Mouse (Mus musculus): ENCODE results near the gene Slc26a5. TPM values are rescaled to one million over a fixed set of nuclear protein-coding genes. Genes with fewer than 3 reads are reported as not detected.
A peak's percentile ranks its signal among the peaks of the same experiment; 100 is the strongest.

The Slc26a5 gene
- polyA plus RNA-seq, 1 experiment from 2014 or later, result 0.21 TPM

DNA sequence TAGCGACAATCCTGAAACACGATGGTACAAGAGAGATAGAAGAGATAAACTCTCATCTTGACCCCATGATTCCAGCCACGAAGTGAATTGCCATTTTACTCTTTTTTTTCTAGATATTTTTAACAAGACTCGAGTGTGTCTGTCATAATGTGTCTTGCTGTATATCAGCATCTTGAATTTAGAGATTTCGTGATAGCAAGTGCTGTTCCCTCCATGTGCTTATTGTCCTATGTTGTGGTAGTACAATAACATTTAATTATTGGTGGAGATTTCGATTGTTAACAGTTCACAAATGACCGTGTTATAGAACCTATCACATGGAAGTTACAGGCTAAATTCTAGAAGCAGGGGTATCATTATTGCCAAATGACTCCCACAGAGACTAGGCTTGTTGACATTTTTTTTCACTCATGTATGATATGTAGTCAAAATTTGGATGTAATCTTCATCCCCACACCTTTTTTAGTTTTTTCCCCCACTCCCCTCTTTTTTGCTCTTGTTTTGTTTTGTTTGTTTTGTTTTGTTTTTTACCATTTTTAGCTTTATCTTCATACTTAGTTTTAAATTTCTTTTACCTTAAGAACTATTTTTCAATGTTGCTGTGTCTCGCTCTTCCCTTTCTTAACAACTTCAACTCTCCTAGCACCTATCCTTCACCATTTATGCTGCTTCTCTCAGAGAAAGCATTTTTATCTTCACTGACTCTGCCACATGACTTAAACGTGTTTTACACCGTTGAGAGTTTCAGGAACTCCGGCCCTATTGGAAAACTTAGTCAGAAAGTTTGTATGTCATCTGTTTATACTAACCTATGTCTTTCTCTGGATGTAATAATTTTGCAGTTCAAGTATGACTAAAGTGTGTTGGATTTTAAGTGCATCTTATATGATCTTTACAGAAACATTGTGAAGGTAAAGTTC, 78.0 kb downstream of the Slc26a5 start:
- no peak for DNase-seq (ENCODE audit: low spot score)
- ATAC-seq (ENCODE audit: low FRiP score), result no peak
- Histone ChIP-seq H3K27me3 (ENCODE audit: control insufficient read depth, insufficient read depth, low read length) (no peaks in the 10 kb centered on the region), H3K4me1 (replicated peaks; ENCODE audit: control insufficient read depth, insufficient read depth, low read length) (peaks cover 36% of the 10 kb centered on the region), H3K9me3 (ENCODE audit: control insufficient read depth, low read length) (no peaks in the 10 kb centered on the region), H3K4me3 (replicated peaks; ENCODE audit: low read length) (peak overlapping the region; percentile 88), H3K27ac (peak overlapping the region; percentile 88), H3K36me3 (replicated peaks; ENCODE audit: control insufficient read depth, insufficient read depth) (peaks cover 20% of the 10 kb centered on the region), H3K9ac (peak overlapping the region; percentile 90), H3K4me2 (replicated peaks) (peak overlapping the region; percentile 82)
- WGBS, result 41% methylated on average over 11 of the region's 11 CpGs

DNA sequence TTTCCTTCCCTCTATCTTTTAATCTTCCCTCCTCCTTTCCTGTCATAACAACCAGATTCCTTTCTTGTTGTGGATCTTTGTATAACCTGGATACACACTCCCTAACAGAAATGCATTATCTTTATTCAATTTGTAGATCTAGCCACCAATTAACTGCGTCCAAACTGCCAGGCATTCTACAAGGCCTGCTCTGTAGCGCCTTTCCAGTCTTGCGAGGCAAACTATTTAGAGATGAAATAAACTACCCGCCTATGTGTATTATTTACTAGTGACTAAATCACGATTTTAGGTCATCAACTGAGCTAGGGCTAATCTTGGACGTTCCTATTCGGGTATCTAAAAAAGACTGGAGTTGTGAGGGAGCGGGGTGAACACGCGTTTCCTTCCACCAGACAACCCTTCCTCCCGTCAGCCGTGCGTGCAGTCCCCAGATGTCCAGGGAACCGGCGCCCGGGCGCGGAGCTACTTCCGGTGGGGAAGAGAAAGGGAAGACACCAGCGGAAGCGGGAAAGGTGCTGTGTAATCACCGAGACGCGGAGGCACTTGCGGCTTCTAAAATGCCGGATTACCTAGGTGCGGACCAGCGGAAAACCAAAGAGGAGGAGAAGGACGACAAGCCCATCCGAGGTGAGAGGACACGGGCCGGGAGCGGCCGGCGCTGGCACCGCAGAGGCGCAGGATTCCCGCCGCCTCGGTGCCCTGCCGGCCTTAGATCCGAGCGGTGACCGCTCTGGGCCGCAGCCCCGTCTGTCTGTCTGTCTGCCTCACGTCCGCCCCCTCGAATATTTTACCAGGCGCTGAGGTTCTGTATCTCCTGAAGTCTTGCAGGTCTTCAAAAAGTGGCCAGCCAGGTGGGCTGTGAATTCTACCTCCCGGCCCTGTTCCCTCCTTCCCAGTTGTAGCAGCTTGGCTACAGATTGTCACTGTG, 78.9 kb downstream of the Slc26a5 start:
- Histone ChIP-seq H3K4me3 (replicated peaks; ENCODE audit: low read length) (peak overlapping the region; percentile 88), H3K27me3 (ENCODE audit: control insufficient read depth, insufficient read depth, low read length) (no peaks in the 10 kb centered on the region), H3K27ac (peak overlapping the region; percentile 88), H3K9me3 (ENCODE audit: control insufficient read depth, low read length) (no peaks in the 10 kb centered on the region), H3K9ac (peak overlapping the region; percentile 90), H3K36me3 (replicated peaks; ENCODE audit: control insufficient read depth, insufficient read depth) (peaks cover 23% of the 10 kb centered on the region), H3K4me2 (replicated peaks) (peak overlapping the region; percentile 82), H3K4me1 (replicated peaks; ENCODE audit: control insufficient read depth, insufficient read depth, low read length) (peaks cover 36% of the 10 kb centered on the region)
- ATAC-seq (ENCODE audit: low FRiP score), result peak; percentile 85
- DNase-seq (ENCODE audit: low spot score), result peak; percentile 94
- WGBS, result 3% methylated on average over 51 of the region's 51 CpGs

GRCm38 (mm10) chr5:21785776-21786175, 79.6 kb downstream of the Slc26a5 start:
- H3K4me2 ChIP-seq (replicated peaks), result peak overlapping the region; percentile 97
- WGBS, result 88% methylated on average over 6 of the region's 7 CpGs
- DNase-seq (ENCODE audit: low spot score), result no peak
- no peaks in the 10 kb centered on the region for H3K27me3 ChIP-seq (ENCODE audit: control insufficient read depth, insufficient read depth, low read length)
- no peak for ATAC-seq (ENCODE audit: low FRiP score)
- no peak overlapping the region for H3K9ac ChIP-seq
- no peak overlapping the region for H3K4me3 ChIP-seq (replicated peaks; ENCODE audit: low read length)
- peak overlapping the region; percentile 88; the same call in 1 of the 2 replicates for H3K27ac ChIP-seq
- peaks cover 28% of the 10 kb centered on the region for H3K36me3 ChIP-seq (replicated peaks; ENCODE audit: control insufficient read depth, insufficient read depth)
- H3K4me1 ChIP-seq (replicated peaks; ENCODE audit: control insufficient read depth, insufficient read depth, low read length), result peaks cover 36% of the 10 kb centered on the region
- no peaks in the 10 kb centered on the region for H3K9me3 ChIP-seq (ENCODE audit: control insufficient read depth, low read length)

DNA sequence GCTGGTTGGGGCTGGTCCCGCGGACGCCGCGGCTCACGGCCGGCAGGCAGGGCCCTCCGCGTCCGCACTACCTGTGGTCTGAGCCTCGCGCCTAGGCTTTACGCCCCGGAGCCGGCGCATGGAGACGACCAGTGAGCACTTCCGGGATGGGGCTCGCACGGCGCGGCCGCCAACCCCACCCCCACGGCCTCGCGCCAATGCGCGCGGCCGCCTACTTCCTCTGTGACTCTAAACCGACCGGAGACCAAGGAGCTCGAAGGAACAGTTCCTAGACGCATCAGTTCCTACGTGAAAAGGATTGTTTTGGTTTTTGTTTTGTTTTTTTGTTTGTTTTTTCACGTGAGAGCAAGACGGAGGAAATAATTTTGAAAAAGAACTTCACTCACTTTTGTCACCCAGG, 80.4 kb downstream of the Slc26a5 start, which contains the start of the genes Dnajc2 and Psmc2:
Gene Dnajc2, minus strand, starts transcription at position 199 of the 400 bp plus-strand sequence.
Gene Psmc2, plus strand, starts transcription at position 231 of the 400 bp plus-strand sequence.
- peak within 1 kb of the TSS; percentile 97 for H3K4me2 ChIP-seq (replicated peaks)
- H3K27ac ChIP-seq, result peak within 1 kb of the TSS; percentile 88
- peaks cover 36% of the 10 kb centered on the region for H3K4me1 ChIP-seq (replicated peaks; ENCODE audit: control insufficient read depth, insufficient read depth, low read length)
- H3K27me3 ChIP-seq (ENCODE audit: control insufficient read depth, insufficient read depth, low read length), result no peaks in the 10 kb centered on the region
- H3K9ac ChIP-seq, result peak within 1 kb of the TSS; percentile 90
- peak; percentile 97 for ATAC-seq (ENCODE audit: low FRiP score)
- H3K4me3 ChIP-seq (replicated peaks; ENCODE audit: low read length), result peak within 1 kb of the TSS; percentile 99
- under 1% methylated on average over 37 of the region's 37 CpGs for WGBS
- DNase-seq (ENCODE audit: low spot score), result peak; percentile 93
- H3K36me3 ChIP-seq (replicated peaks; ENCODE audit: control insufficient read depth, insufficient read depth), result peaks cover 35% of the 10 kb centered on the region
- no peaks in the 10 kb centered on the region for H3K9me3 ChIP-seq (ENCODE audit: control insufficient read depth, low read length)

DNA sequence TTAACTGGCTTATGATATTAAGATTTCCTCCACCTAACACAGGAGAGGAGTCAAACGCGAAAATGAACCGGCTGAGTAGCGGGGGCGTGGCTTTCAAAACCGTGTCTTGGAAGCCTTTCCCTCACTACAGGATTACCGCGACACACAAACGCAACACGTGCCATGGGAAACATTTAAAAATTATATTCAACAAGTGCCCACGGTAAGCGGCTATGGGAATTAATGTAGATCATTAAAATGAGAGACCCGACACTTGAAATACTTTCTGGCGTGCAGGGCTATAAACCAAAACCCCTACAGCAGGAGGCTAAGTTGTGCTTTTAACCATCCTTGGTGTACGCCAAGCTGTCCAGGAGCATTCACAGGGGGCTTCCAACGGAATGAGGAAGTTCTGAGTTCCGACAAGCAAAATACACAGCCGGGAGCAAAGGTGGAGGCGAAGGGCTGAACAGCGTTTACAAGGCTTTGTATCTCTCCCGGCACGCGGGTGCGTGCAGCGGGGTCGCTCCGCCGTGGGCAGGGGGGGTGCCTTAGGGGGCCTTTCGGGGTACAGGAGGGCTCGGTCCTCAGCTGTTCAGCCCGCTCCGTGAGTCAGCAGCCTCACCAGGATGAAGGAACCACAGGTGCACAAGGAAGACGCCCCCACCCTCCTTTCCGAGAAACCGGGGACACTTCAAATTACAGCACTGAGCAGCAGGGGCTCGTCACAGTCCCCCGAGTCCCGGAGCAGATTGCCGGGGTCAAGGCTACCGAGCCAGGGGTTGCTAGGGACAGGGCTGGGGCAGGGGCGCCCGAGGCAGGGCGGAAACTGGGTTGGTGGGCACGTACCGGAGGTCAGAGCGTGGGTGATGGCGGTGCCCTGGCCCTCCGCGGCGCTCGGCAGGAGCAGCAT, 81.0 kb downstream of the Slc26a5 start:
- no peaks in the 10 kb centered on the region for H3K27me3 ChIP-seq (ENCODE audit: control insufficient read depth, insufficient read depth, low read length)
- no peaks in the 10 kb centered on the region for H3K9me3 ChIP-seq (ENCODE audit: control insufficient read depth, low read length)
- peak; percentile 83 for ATAC-seq (ENCODE audit: low FRiP score)
- peak overlapping the region; percentile 75 for H3K27ac ChIP-seq
- DNase-seq (ENCODE audit: low spot score), result no peak
- WGBS, result under 1% methylated on average over 50 of the region's 51 CpGs
- H3K4me1 ChIP-seq (replicated peaks; ENCODE audit: control insufficient read depth, insufficient read depth, low read length), result peaks cover 34% of the 10 kb centered on the region
- peaks cover 42% of the 10 kb centered on the region for H3K36me3 ChIP-seq (replicated peaks; ENCODE audit: control insufficient read depth, insufficient read depth)
- H3K9ac ChIP-seq, result peak overlapping the region; percentile 83
- H3K4me2 ChIP-seq (replicated peaks), result peak overlapping the region; percentile 97
- H3K4me3 ChIP-seq (replicated peaks; ENCODE audit: low read length), result peak overlapping the region; percentile 99

DNA sequence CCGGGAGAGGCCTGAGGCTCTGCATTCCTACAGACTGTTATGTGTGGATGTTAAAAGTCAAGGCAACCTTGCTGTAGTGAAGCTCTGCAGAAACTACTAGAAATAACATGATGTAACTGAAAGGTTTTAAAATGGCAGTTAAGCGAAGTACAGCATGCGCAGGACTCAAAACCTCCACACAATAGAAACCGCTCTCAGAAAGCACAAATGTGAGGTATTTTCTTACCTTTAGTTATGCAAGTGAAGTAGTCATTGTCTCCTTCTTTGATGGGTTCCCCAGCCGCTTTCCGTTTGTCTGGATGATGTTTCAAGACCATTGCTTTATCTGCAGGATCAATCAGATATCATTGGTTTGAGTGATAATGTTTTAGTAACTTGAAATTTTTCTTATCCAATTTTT, 88.9 kb downstream of the Slc26a5 start:
- no peak for DNase-seq (ENCODE audit: low spot score)
- H3K4me3 ChIP-seq (replicated peaks; ENCODE audit: low read length), result no peak overlapping the region
- no peaks in the 10 kb centered on the region for H3K9me3 ChIP-seq (ENCODE audit: control insufficient read depth, low read length)
- H3K4me2 ChIP-seq (replicated peaks), result no peak overlapping the region
- H3K4me1 ChIP-seq (replicated peaks; ENCODE audit: control insufficient read depth, insufficient read depth, low read length), result no peaks in the 10 kb centered on the region
- H3K36me3 ChIP-seq (replicated peaks; ENCODE audit: control insufficient read depth, insufficient read depth), result peaks cover 76% of the 10 kb centered on the region
- WGBS, result 95% methylated on average over 6 of the region's 6 CpGs
- no peak for ATAC-seq (ENCODE audit: low FRiP score)
- no peak overlapping the region for H3K27ac ChIP-seq
- no peak overlapping the region for H3K9ac ChIP-seq
- no peaks in the 10 kb centered on the region for H3K27me3 ChIP-seq (ENCODE audit: control insufficient read depth, insufficient read depth, low read length)

DNA sequence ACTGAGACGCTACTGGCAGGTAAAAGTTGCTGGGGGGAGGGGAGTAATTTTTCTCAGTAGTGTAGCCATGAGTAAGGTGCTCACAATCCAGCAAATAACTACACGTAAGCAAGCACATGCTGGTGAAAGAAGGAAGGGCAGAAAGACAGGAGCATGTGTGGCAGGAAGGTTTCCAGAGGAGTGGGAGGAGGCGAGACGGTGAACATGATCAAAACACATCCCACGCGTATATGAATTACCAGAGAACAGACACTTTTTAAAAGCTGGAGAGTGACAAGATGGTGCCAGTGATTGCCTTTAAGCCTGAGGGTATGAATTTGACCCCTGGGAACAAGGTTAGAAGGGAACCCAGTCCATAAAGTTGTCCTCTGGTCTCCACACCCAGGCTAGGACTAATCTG, 95.6 kb downstream of the Slc26a5 start:
- 94% methylated on average over 6 of the region's 6 CpGs for WGBS
- no peaks in the 10 kb centered on the region for H3K27me3 ChIP-seq (ENCODE audit: control insufficient read depth, insufficient read depth, low read length)
- no peak for DNase-seq (ENCODE audit: low spot score)
- H3K27ac ChIP-seq, result no peak overlapping the region
- no peak overlapping the region for H3K9ac ChIP-seq
- no peak overlapping the region for H3K4me2 ChIP-seq (replicated peaks)
- ATAC-seq (ENCODE audit: low FRiP score), result no peak
- no peaks in the 10 kb centered on the region for H3K9me3 ChIP-seq (ENCODE audit: control insufficient read depth, low read length)
- peaks cover 74% of the 10 kb centered on the region for H3K36me3 ChIP-seq (replicated peaks; ENCODE audit: control insufficient read depth, insufficient read depth)
- H3K4me3 ChIP-seq (replicated peaks; ENCODE audit: low read length), result no peak overlapping the region
- H3K4me1 ChIP-seq (replicated peaks; ENCODE audit: control insufficient read depth, insufficient read depth, low read length), result no peaks in the 10 kb centered on the region

DNA sequence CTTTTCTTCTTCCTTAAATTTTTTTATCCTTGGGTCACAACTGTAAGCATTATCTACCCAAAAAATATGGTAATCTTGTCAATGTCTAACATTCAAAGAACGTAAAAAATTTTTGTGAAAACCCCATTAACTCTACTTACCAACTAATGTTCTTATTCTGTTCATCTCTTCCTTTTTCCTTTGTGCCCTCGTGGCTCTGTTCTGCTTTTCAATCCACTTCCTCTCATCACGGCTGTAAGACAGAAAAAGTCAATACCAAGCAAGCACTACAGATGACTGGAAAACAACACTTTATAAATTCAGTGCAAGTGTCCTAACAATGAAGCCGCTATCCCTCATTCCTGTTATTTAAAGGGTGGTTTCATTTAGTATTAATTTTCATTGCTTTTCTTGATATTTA, 96.9 kb downstream of the Slc26a5 start:
- DNase-seq (ENCODE audit: low spot score) (no peak), ATAC-seq (ENCODE audit: low FRiP score) (no peak)
- H3K4me3 ChIP-seq (replicated peaks; ENCODE audit: low read length), result no peak overlapping the region
- H3K4me1 ChIP-seq (replicated peaks; ENCODE audit: control insufficient read depth, insufficient read depth, low read length), result no peaks in the 10 kb centered on the region
- H3K27ac ChIP-seq, result no peak overlapping the region
- no peaks in the 10 kb centered on the region for H3K27me3 ChIP-seq (ENCODE audit: control insufficient read depth, insufficient read depth, low read length)
- no peak overlapping the region for H3K4me2 ChIP-seq (replicated peaks)
- WGBS, result 94% methylated on average over 4 of the region's 4 CpGs
- H3K9ac ChIP-seq, result no peak overlapping the region
- no peaks in the 10 kb centered on the region for H3K9me3 ChIP-seq (ENCODE audit: control insufficient read depth, low read length)
- H3K36me3 ChIP-seq (replicated peaks; ENCODE audit: control insufficient read depth, insufficient read depth), result peaks cover 76% of the 10 kb centered on the region
